Comparison of ENCODE assay signal across 15 mouse cellular contexts in the genomic region with DNA sequence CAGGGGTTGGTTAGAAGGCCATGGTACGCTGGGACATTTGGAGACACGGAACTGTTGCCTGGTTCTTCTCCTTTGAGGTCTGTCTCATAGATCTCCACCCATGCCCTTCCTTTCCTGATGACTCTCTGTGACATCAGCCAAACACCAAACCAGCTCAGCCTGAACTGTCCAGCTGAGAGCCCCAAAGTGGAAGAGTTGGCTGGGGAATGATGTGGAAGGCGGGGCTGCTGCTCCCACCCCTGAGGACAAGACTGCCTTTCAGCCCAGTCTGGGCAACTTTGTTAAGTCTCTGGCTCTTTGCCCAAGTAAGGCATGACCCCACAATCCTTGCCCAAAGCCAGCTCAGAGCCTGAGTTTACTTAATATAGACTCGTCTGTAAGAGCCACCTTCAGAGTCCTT. TPM values are rescaled to one million over a fixed set of nuclear protein-coding genes. Genes with fewer than 3 reads are reported as not detected.
A peak's percentile ranks its signal among the peaks of the same experiment; 100 is the strongest.
DNase-seq lines count a peak whose midpoint lies in the region; ATAC-seq and TF ChIP-seq lines count a peak whose summit lies in the region.
"Had no signal": no experiment of that assay in that cellular context is flagged by ENCODE, and none has a peak within 500 bp of the region (broad histone marks: within the 10 kb centered on the region; RNA-seq: fewer than 3 reads in every experiment).

No protein-coding gene starts in this region.

- no peaks in the 10 kb centered on the region for H3K27me3 ChIP-seq in midbrain, postnatal 0 days (ENCODE audit: insufficient read depth, low read length)
- no peaks in the 10 kb centered on the region for H3K27me3 ChIP-seq in midbrain, embryonic 13.5 days
- no peaks in the 10 kb centered on the region for H3K27me3 ChIP-seq in stomach, embryonic 16.5 days (ENCODE audit: control insufficient read depth, insufficient read depth, low read length)
- no peaks in the 10 kb centered on the region for H3K27me3 ChIP-seq in kidney, adult 2 months (replicated peaks; ENCODE audit: control insufficient read depth, insufficient read depth, low read length)
- H3K27me3 ChIP-seq: hindbrain, embryonic 12.5 days; midbrain, embryonic 12.5 days had no signal

- no peaks in the 10 kb centered on the region for H3K9me3 ChIP-seq in midbrain, postnatal 0 days (ENCODE audit: low read length)
- peaks cover 3% of the 10 kb centered on the region; the same call in 1 of the 2 replicates for H3K9me3 ChIP-seq in midbrain, embryonic 13.5 days
- no peaks in the 10 kb centered on the region for H3K9me3 ChIP-seq in stomach, embryonic 16.5 days (replicated peaks; ENCODE audit: control insufficient read depth, low read length)
- H3K9me3 ChIP-seq: hindbrain, embryonic 12.5 days; midbrain, embryonic 12.5 days had no signal

- H3K9ac ChIP-seq in midbrain, postnatal 0 days (replicated peaks; ENCODE audit: low read length, poor library complexity, severe bottlenecking), result no peak overlapping the region
- no peak overlapping the region for H3K9ac ChIP-seq in midbrain, embryonic 13.5 days (replicated peaks)
- no peak overlapping the region for H3K9ac ChIP-seq in stomach, embryonic 16.5 days (ENCODE audit: low read length)
- H3K9ac ChIP-seq: hindbrain, embryonic 12.5 days; liver, embryonic 14.5 days; midbrain, embryonic 12.5 days had no signal

- H3K27ac ChIP-seq in midbrain, postnatal 0 days (ENCODE audit: low read depth, low read length), result no peak overlapping the region
- no peak overlapping the region for H3K27ac ChIP-seq in midbrain, embryonic 13.5 days
- peak overlapping the region; percentile 14 for H3K27ac ChIP-seq in stomach, embryonic 16.5 days (ENCODE audit: low read length)
- no peak overlapping the region for H3K27ac ChIP-seq in kidney, adult 2 months (ENCODE audit: insufficient read depth, low read depth, low read length)
- H3K27ac ChIP-seq: heart, adult 2 months; hindbrain, embryonic 12.5 days; liver, embryonic 14.5 days; midbrain, embryonic 12.5 days had no signal

- DNase-seq in frontal cortex, postnatal 25 days (ENCODE audit: low spot score in 2 of 2), result no peak
- DNase-seq in midbrain, postnatal 0 days (ENCODE audit: low spot score), result peak; percentile 66
- peak; percentile 60 for DNase-seq in layer of hippocampus, adult 9-11 months
- DNase-seq in urinary bladder, adult 2 months (ENCODE audit: low spot score), result no peak
- no peak for DNase-seq in kidney, adult 2 months
- DNase-seq: heart, adult 2 months; kidney, postnatal 25 days; thymus, postnatal 36 days had no signal

- no peak for TF ChIP-seq POLR2A in kidney, adult 2 months (IDR thresholded peaks at IDR 0.05; ENCODE audit: low read depth, low read length)

- H3K4me1 ChIP-seq in midbrain, postnatal 0 days (ENCODE audit: insufficient read depth, low read length), result no peaks in the 10 kb centered on the region
- no peaks in the 10 kb centered on the region for H3K4me1 ChIP-seq in midbrain, embryonic 13.5 days (replicated peaks)
- H3K4me1 ChIP-seq in stomach, embryonic 16.5 days (ENCODE audit: control insufficient read depth, insufficient read depth, low read length), result no peaks in the 10 kb centered on the region
- peaks cover 10% of the 10 kb centered on the region; the same call in 1 of the 2 replicates for H3K4me1 ChIP-seq in kidney, adult 2 months (ENCODE audit: control insufficient read depth, insufficient read depth, low read length)
- H3K4me1 ChIP-seq: hindbrain, embryonic 12.5 days; midbrain, embryonic 12.5 days had no signal

- 84% methylated on average over 4 of the region's 4 CpGs for WGBS in midbrain, postnatal 0 days
- WGBS in midbrain, embryonic 13.5 days, result 85% methylated on average over 4 of the region's 4 CpGs
- WGBS in stomach, embryonic 16.5 days, result 68% methylated on average over 4 of the region's 4 CpGs
- WGBS in kidney, adult 2 months, result 71% methylated on average over 4 of the region's 4 CpGs

- ATAC-seq in frontal cortex, adult (ENCODE audit: low TSS enrichment), result peak; percentile 44; the same call in 1 of the 2 replicates
- ATAC-seq in midbrain, postnatal 0 days (ENCODE audit: low FRiP score), result peak; percentile 79
- no peak for ATAC-seq in midbrain, embryonic 13.5 days
- no peak for ATAC-seq in stomach, embryonic 16.5 days (ENCODE audit: insufficient read depth, low FRiP score)
- ATAC-seq: forebrain, embryonic 14.5 days had no signal

- H3K4me3 ChIP-seq in midbrain, postnatal 0 days (ENCODE audit: low read depth, low read length), result no peak overlapping the region
- no peak overlapping the region for H3K4me3 ChIP-seq in midbrain, embryonic 13.5 days (replicated peaks)
- no peak overlapping the region for H3K4me3 ChIP-seq in stomach, embryonic 16.5 days (replicated peaks; ENCODE audit: low read length)
- no peak overlapping the region for H3K4me3 ChIP-seq in kidney, adult 2 months (ENCODE audit: insufficient read depth, low read depth, low read length)
- H3K4me3 ChIP-seq: heart, adult 2 months; hindbrain, embryonic 12.5 days; midbrain, embryonic 12.5 days had no signal

- TF ChIP-seq CTCF in midbrain, postnatal 0 days (IDR thresholded peaks at IDR 0.05), result no peak
- TF ChIP-seq CTCF in kidney, adult 2 months (conservative IDR thresholded peaks at IDR 0.05; ENCODE audit: insufficient read depth, insufficient read length, low read depth, low read length), result no peak

- H3K4me2 ChIP-seq in midbrain, postnatal 0 days (ENCODE audit: low read depth, low read length, poor library complexity, severe bottlenecking), result no peak overlapping the region
- H3K4me2 ChIP-seq in midbrain, embryonic 13.5 days (replicated peaks), result no peak overlapping the region
- H3K4me2 ChIP-seq in stomach, embryonic 16.5 days (ENCODE audit: low read depth, low read length), result no peak overlapping the region
- H3K4me2 ChIP-seq: hindbrain, embryonic 12.5 days; midbrain, embryonic 12.5 days had no signal

- H3K36me3 ChIP-seq in midbrain, postnatal 0 days (ENCODE audit: insufficient read depth, low read length), result no peaks in the 10 kb centered on the region
- no peaks in the 10 kb centered on the region for H3K36me3 ChIP-seq in midbrain, embryonic 13.5 days
- no peaks in the 10 kb centered on the region for H3K36me3 ChIP-seq in stomach, embryonic 16.5 days (ENCODE audit: control insufficient read depth, insufficient read depth, low read length)
- H3K36me3 ChIP-seq in kidney, adult 2 months (ENCODE audit: control insufficient read depth, insufficient read depth, low read length), result no peaks in the 10 kb centered on the region
- H3K36me3 ChIP-seq: hindbrain, embryonic 12.5 days; midbrain, embryonic 12.5 days had no signal

RNA-seq across cellular contexts. Expression of a gene that starts 15.3 kb away (rescaled TPM):
- 103 and 110 TPM in 2 replicates for total RNA-seq in midbrain, postnatal 0 days (2014; rRNA removed)
- polyA plus RNA-seq in midbrain, postnatal 0 days (2015; fragmentation: Nextera tagmentation; extraction: Ambion mirVana), result 163 and 164 TPM in 2 replicates
- 191 and 196 TPM in 2 replicates for polyA plus RNA-seq in midbrain, embryonic 13.5 days (2015; fragmentation: Nextera tagmentation; extraction: Ambion mirVana)
- 164 and 168 TPM in 2 replicates for polyA plus RNA-seq in stomach, embryonic 16.5 days (2015; fragmentation: Nextera tagmentation; extraction: Ambion mirVana)
- polyA plus RNA-seq in urinary bladder, adult 2 months (2012; rRNA removed), result 102 and 112 TPM in 2 replicates
- polyA plus RNA-seq in kidney, adult 2 months (2012; rRNA removed), result 63.6 and 80.4 TPM in 2 replicates

RNA-seq across cellular contexts. Expression of a gene that starts 38.8 kb away (rescaled TPM):
- 0.33 TPM in 2 replicates for total RNA-seq in midbrain, postnatal 0 days (2014; rRNA removed)
- polyA plus RNA-seq in midbrain, postnatal 0 days (2015; fragmentation: Nextera tagmentation; extraction: Ambion mirVana), result 0.11 and 0.15 TPM in 2 replicates
- not detected in 2 replicates for polyA plus RNA-seq in midbrain, embryonic 13.5 days (2015; fragmentation: Nextera tagmentation; extraction: Ambion mirVana)
- polyA plus RNA-seq in stomach, embryonic 16.5 days (2015; fragmentation: Nextera tagmentation; extraction: Ambion mirVana), result 3.0 and 6.3 TPM in 2 replicates
- 0.06 and 0.18 TPM in 2 replicates for polyA plus RNA-seq in urinary bladder, adult 2 months (2012; rRNA removed)
- 0.08 and 0.11 TPM in 2 replicates for polyA plus RNA-seq in kidney, adult 2 months (2012; rRNA removed)
- total RNA-seq: heart, adult 2 months had no signal
- polyA plus RNA-seq: forebrain, embryonic 14.5 days; heart, adult 2 months; hindbrain, embryonic 12.5 days; midbrain, embryonic 12.5 days had no signal

RNA-seq across cellular contexts. Expression of a gene that starts 45.4 kb away (rescaled TPM):
- total RNA-seq in midbrain, postnatal 0 days (2014; rRNA removed), result 0.44 and 0.85 TPM in 2 replicates
- polyA plus RNA-seq in midbrain, postnatal 0 days (2015; fragmentation: Nextera tagmentation; extraction: Ambion mirVana), result 0.50 and 0.70 TPM in 2 replicates
- 0.95 and 1.0 TPM in 2 replicates for polyA plus RNA-seq in midbrain, embryonic 13.5 days (2015; fragmentation: Nextera tagmentation; extraction: Ambion mirVana)
- 0.36 and 0.37 TPM in 2 replicates for polyA plus RNA-seq in stomach, embryonic 16.5 days (2015; fragmentation: Nextera tagmentation; extraction: Ambion mirVana)
- 0.04 TPM in 1 of 2 replicates, not detected in the other for polyA plus RNA-seq in urinary bladder, adult 2 months (2012; rRNA removed)
- 0.33 and 0.36 TPM in 2 replicates for polyA plus RNA-seq in kidney, adult 2 months (2012; rRNA removed)
- total RNA-seq: heart, adult 2 months had no signal
- polyA plus RNA-seq: heart, adult 2 months; liver, embryonic 14.5 days had no signal

RNA-seq across cellular contexts. Expression of a gene that starts 48.9 kb away (rescaled TPM):
- 16.6 and 19.6 TPM in 2 replicates for total RNA-seq in midbrain, postnatal 0 days (2014; rRNA removed)
- 26.1 and 29.6 TPM in 2 replicates for polyA plus RNA-seq in midbrain, postnatal 0 days (2015; fragmentation: Nextera tagmentation; extraction: Ambion mirVana)
- polyA plus RNA-seq in midbrain, embryonic 13.5 days (2015; fragmentation: Nextera tagmentation; extraction: Ambion mirVana), result 14.0 and 15.0 TPM in 2 replicates
- polyA plus RNA-seq in stomach, embryonic 16.5 days (2015; fragmentation: Nextera tagmentation; extraction: Ambion mirVana), result 38.0 and 39.2 TPM in 2 replicates
- 29.6 and 31.4 TPM in 2 replicates for polyA plus RNA-seq in urinary bladder, adult 2 months (2012; rRNA removed)
- polyA plus RNA-seq in kidney, adult 2 months (2012; rRNA removed), result 81.5 and 81.6 TPM in 2 replicates

RNA-seq across cellular contexts. Expression of a gene that starts 56.0 kb away (rescaled TPM):
- 65.8 and 71.4 TPM in 2 replicates for total RNA-seq in midbrain, postnatal 0 days (2014; rRNA removed)
- 13.0 and 14.9 TPM in 2 replicates for polyA plus RNA-seq in midbrain, postnatal 0 days (2015; fragmentation: Nextera tagmentation; extraction: Ambion mirVana)
- polyA plus RNA-seq in midbrain, embryonic 13.5 days (2015; fragmentation: Nextera tagmentation; extraction: Ambion mirVana), result 22.3 and 26.0 TPM in 2 replicates
- 10.1 and 10.7 TPM in 2 replicates for polyA plus RNA-seq in stomach, embryonic 16.5 days (2015; fragmentation: Nextera tagmentation; extraction: Ambion mirVana)
- 19.4 and 21.4 TPM in 2 replicates for polyA plus RNA-seq in urinary bladder, adult 2 months (2012; rRNA removed)
- polyA plus RNA-seq in kidney, adult 2 months (2012; rRNA removed), result 15.4 and 19.8 TPM in 2 replicates

Comparison
In these comparisons a context has a peak if more than half of its experiments do, and no peak if none do; other contexts are left out.
1. ATAC-seq: peak in frontal cortex, adult (single experiment) and midbrain, postnatal 0 days (single experiment); none in midbrain, embryonic 13.5 days (single experiment) and stomach, embryonic 16.5 days (single experiment).
2. DNase-seq: peak in midbrain, postnatal 0 days (single experiment) and layer of hippocampus, adult 9-11 months (single experiment); none in frontal cortex, postnatal 25 days (0 of 2), urinary bladder, adult 2 months (single experiment) and kidney, adult 2 months (single experiment).